Mouse (Mus musculus): ENCODE measurements at regions not wholly inside any gene's neighbourhood (a gene's known extent, or its start where the extent isn't known, plus 50 kb on each side); places are given as distances from the start of the nearest gene placed in this dataset.

DNA sequence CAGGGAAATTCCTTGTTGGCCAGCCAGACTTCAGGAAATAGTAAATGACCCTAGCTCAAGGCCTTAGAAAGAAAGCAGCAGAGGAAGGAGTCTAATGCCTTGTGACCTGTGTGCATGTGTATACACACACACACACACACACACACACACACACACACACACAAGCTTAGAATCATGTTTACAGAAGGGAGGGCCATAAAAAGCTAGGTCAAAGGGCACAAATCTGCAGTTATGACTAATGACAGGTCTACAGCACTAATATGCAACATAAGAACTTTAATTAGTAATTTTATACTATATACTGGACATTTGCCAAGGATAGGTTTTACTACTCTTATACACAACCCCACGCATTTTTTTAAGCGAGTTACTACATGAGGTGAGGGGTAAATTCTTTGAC is 149.4 kb downstream of the Nr2f2 start:
- DNase-seq = no peak

DNA sequence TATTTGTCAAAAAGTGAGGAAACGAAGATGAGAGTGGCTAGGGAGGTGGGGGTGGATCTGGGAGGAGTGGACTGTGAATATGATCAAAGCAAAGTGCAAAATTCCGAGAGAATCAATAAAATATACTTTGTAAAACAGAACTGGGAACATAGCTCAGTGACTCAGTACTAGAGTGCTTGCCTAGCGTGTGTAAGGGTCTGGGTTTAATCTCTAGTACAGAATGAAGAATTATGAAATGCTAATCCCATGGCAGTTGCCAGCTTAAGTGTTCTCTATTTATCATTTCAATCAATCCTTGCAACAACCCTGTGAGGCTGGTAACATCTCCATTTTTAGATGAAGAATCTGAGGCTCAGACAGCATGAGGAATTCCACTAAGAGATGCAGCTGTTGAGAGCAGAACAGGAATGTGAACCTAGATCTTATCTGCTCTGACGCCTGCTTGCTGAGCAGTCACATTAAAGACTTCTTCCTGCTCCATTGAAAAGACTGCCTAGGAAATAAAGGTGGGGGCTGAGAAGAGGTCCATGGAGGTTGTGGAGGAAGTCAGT is 152.5 kb downstream of the Nr2f2 start:
- DNase-seq = no peak

DNA sequence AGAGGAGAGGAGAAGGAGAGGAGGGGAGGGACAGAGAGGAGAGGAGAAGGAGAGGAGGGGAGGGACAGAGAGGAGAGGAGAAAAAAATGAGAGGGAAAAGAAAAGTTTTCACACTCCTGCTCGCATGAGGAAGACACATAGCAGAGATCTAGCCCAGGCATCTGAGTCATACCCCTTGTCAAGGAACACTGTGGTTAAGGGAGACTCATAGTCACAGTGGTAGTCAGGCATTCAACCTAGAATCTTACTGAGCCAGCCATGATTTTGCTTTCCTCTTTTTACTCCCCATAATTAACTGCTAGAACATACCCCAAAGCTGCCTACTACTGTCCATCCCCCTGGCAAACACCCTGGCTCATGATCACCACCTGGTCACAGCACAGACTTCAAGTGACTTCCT is 160.6 kb downstream of the Nr2f2 start:
- no peak for DNase-seq

- no peak for DNase-seq
Measured at GRCm38 (mm10) chr7:70200188-70200587, 166.3 kb downstream of the Nr2f2 start.

- no peak for DNase-seq
Measured at GRCm38 (mm10) chr7:70178956-70179355, 187.6 kb downstream of the Nr2f2 start.

DNA sequence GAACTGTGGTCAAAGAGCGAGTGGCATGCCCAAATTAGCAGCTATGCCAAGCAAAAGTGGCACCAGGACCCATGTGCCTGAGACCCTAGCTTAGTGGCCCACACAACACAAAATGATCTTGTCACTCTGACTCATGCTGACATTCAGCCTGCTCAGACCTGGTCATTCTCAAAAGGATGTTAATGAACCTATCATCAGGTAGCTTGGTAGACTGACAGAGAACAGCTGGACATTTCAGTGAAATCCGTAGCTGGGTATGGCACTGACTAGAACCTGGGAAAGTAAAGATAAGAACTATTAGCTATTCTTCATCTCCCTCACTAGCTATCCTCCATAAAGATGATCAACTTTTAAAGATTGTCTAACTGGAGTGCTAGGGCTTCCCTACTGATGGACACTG is 188.5 kb downstream of the Nr2f2 start:
- no peak for DNase-seq

- no peak for DNase-seq
Measured at GRCm38 (mm10) chr7:70176686-70177259, 189.8 kb downstream of the Nr2f2 start.

GRCm38 (mm10) chr7:70176086-70176485 is 190.4 kb downstream of the Nr2f2 start:
- no peak for DNase-seq

- DNase-seq = no peak
Measured at GRCm38 (mm10) chr7:70172431-70172830, 194.1 kb downstream of the Nr2f2 start.

GRCm38 (mm10) chr7:70171456-70171855 is 195.1 kb downstream of the Nr2f2 start:
- no peak for DNase-seq

DNA sequence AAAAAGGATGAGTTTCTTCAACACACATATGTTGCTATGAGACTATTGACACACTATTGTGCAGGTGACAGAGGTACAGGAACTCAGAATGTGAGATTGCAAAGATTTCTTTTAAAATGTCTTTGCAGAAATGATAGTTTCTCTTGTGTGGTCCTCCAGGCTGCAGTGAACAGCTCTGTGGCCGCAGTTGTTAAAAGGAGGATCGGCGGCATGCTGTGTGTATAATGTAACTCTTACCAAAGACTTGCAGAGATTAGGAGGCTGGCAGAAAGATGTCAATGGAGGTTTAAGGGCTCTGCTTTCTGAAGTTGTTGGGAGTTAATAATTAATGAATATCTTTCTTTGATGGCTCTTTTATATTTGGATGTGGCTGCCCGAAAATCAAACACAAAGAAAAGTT is 198.5 kb downstream of the Nr2f2 start:
- DNase-seq = no peak

- DNase-seq = no peak
Measured at GRCm38 (mm10) chr7:70166081-70166480, 200.5 kb downstream of the Nr2f2 start.

- no peak for DNase-seq
Measured at GRCm38 (mm10) chr7:70165501-70165900, 201.0 kb downstream of the Nr2f2 start.

DNA sequence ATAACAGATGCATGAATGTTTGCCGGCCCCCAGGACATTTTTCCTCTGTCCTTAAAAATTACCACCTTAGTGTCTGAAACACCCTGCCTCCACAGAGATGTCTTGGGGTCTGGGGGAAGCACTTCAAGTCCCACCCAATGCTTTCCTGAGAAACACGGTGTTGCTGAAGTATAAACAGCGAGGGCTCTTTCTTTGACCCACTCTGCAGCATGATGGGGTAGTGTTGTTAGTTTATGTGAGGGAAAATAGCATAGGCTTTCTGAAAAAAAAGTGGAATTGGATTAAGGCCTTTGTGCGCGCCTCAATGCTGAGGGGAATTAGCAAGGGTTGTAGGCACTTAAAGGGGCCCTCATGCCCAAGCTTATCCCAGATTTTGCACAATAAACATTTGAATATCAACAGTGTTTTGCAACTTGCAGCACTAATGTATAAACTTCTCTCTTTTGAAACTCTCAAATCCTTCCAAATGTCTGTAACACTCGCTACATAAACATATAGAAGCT is 201.8 kb downstream of the Nr2f2 start:
- DNase-seq = no peak

GRCm38 (mm10) chr7:70158531-70158930 is 208.0 kb downstream of the Nr2f2 start:
- no peak for DNase-seq

GRCm38 (mm10) chr7:70144726-70145271 is 221.7 kb downstream of the Nr2f2 start:
- DNase-seq = no peak

DNA sequence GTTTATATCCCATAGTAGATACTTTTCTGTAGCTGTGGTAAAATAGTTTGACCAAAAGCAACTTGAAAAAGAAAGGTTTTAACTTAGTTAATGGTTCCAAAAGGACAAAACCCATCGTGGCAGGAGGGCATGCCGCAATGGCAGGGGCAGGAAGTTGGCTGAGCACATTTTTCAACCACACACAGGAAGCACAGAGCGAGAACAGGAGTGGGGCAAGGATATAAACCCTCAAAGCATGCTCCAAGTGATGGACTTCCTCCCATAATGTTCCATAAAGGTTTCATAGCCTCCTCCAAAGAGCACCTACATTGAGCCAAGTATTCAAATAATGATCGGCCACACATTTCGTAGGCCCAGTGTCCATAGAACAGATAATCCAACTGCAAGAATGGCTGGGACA is 229.7 kb downstream of the Nr2f2 start:
- DNase-seq = no peak

GRCm38 (mm10) chr7:70135416-70135815 is 231.1 kb downstream of the Nr2f2 start:
- no peak for DNase-seq

DNA sequence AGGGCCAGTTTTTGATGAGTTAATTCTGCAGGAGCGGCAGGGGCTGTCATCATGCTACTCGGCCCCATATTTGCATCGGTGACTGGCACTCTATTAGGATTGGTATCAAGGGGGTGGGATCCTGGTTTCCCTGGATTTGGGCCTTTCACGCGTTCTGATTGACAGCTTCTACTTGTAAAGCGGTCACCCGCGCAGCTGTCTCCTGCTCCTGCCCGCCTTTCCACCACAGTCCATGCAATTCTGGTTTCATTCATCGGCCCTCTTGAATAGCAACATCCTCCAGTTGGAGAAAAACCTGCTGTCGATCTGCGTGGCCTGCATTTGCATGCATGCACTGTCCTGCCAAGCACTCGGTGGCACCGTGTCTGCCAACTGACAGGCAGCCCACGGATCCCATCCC is 236.6 kb downstream of the Nr2f2 start:
- DNase-seq = no peak

- no peak for DNase-seq
Measured at GRCm38 (mm10) chr7:70122818-70123217, 243.7 kb downstream of the Nr2f2 start.

DNA sequence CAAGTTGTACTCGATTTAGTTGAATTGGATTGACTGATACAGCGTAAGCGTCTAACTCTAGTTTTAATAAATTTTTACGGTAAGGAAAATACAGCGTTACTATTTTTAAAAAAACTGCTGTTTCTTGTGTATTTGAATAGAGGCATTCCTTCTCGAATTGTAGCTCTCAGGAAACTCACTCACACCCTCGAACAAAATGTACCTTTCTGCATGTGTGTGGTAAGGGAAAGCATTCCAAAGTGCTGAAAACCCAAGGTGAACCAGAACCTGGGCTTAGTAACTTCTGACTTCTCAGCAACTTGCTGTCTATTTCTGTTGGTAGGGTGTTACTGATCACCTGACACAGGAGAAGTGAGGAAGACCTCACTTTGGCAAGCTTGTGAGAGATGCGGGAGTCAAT is 247.0 kb downstream of the Nr2f2 start:
- DNase-seq = no peak

DNA sequence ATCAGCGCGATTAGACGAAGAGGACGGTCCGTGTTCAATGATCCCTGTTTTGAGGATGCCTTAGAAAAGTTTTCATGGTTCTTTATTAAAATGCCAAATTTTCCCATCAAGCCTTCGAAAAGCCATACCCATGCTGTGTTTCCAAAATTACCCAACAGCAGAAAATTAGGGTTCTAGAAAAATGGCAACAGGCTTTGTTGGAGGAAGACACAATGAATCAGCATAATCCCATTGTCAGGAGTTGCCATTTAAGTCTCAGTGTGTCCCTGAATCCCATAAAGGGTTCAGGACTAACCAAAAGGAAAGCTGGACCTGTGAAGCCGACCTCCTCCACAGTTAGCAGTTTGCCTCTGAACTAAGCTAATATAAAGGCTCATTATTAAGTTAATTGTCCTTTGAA is 247.6 kb downstream of the Nr2f2 start:
- no peak for DNase-seq

GRCm38 (mm10) chr7:70117930-70118922 is 248.3 kb downstream of the Nr2f2 start:
- peak; percentile 66 for DNase-seq

- DNase-seq = no peak
Measured at GRCm38 (mm10) chr7:70109013-70109412, 257.5 kb downstream of the Nr2f2 start.

Data from retina, postnatal 1 day (tissue).